Comparison of ENCODE assay signal across 30 mouse cellular contexts in the genomic region with DNA sequence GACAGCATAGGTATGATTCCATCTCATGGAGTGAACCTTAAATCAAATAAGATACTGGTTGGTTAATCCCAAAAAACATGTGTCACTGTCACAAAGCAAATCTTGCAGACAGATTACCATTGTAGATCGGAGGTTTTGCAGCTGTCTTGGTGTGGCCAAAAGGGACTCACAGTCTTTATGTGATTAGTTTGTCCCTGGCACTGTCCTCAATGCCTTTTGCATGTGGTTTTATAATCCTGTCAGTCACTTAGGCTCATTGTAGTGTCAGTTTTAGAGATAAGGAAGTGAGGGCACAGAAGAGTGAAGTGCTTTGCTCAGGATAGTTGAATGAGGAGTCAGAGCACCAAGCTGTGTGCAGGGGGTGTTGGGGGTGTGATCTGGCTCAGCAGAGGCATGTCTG. TPM values are rescaled to one million over a fixed set of nuclear protein-coding genes. Genes with fewer than 3 reads are reported as not detected.
DNase-seq lines count a peak whose midpoint lies in the region; ATAC-seq and TF ChIP-seq lines count a peak whose summit lies in the region.
"Had no signal": no experiment of that assay in that cellular context is flagged by ENCODE, and none has a peak within 500 bp of the region (broad histone marks: within the 10 kb centered on the region; RNA-seq: fewer than 3 reads in every experiment).

No protein-coding gene starts in this region.

- no peak overlapping the region for H3K27ac ChIP-seq in MEL (ENCODE audit: control insufficient read depth, low read depth, low read length)
- H3K27ac ChIP-seq in hindbrain, embryonic 14.5 days: no peak overlapping the region
- H3K27ac ChIP-seq: embryonic facial prominence, embryonic 13.5 days; embryonic facial prominence, embryonic 15.5 days; forebrain, embryonic 10.5 days; forebrain, embryonic 12.5 days had no signal

- H3K4me1 ChIP-seq in MEL (ENCODE audit: control insufficient read depth in 1 of 2, insufficient read depth in 2 of 2, low read length in 2 of 2): no peaks in the 10 kb centered on the region
- 0 out of 2 replicates have a peak, but pooled peaks cover 3% of the 10 kb centered on the region for H3K4me1 ChIP-seq in hindbrain, embryonic 14.5 days (replicated peaks; ENCODE audit: control insufficient read depth, insufficient read depth, low read length)
- H3K4me1 ChIP-seq: embryonic facial prominence, embryonic 15.5 days had no signal

- DNase-seq in 416B (ENCODE audit: low read depth): peak; percentile 49
- peak; percentile 23 for DNase-seq in MEL (ENCODE audit: low read depth, low spot score)
- no peak for DNase-seq in gastrocnemius, adult 8-10 months (ENCODE audit: low spot score in 2 of 2)
- DNase-seq in hindbrain, embryonic 14.5 days (ENCODE audit: low spot score): no peak
- DNase-seq: adrenal gland, adult 2 months; adrenal gland, postnatal 10 days; adrenal gland, postnatal 25 days; B cell, adult 2 months; cerebellum, adult 11 months; cerebellum, adult 18-20 months; cerebellum, adult 8-10 months; cerebellum, adult 9-11 months; cerebellum, postnatal 14 days; cerebellum, postnatal 36 days; embryo, embryonic 11 days had no signal

- WGBS in hindbrain, embryonic 14.5 days: 74% methylated on average over 1 of the region's 1 CpGs

- no peak overlapping the region for H3K9ac ChIP-seq in MEL (ENCODE audit: control insufficient read depth, low read depth, low read length, poor library complexity, severe bottlenecking)
- no peak overlapping the region for H3K9ac ChIP-seq in hindbrain, embryonic 14.5 days
- H3K9ac ChIP-seq: embryonic facial prominence, embryonic 13.5 days; embryonic facial prominence, embryonic 15.5 days; forebrain, embryonic 12.5 days had no signal

- H3K79me2 ChIP-seq in MEL (ENCODE audit: control insufficient read depth, insufficient read depth, low read length, poor library complexity): no peaks in the 10 kb centered on the region

- TF ChIP-seq POLR2A in MEL (IDR thresholded peaks at IDR 0.05; ENCODE audit: control insufficient read depth in 1 of 2, insufficient read depth in 1 of 2, low read depth in 1 of 2, low read length in 2 of 2, poor library complexity in 1 of 2): no peak

- no peak overlapping the region for H3K4me2 ChIP-seq in hindbrain, embryonic 14.5 days (replicated peaks)
- H3K4me2 ChIP-seq: embryonic facial prominence, embryonic 13.5 days; embryonic facial prominence, embryonic 15.5 days; forebrain, embryonic 12.5 days had no signal

- H3K4me3 ChIP-seq in MEL (ENCODE audit: control insufficient read depth in 1 of 2, insufficient read depth in 1 of 2, low read depth in 2 of 2, low read length in 2 of 2): no peak overlapping the region
- H3K4me3 ChIP-seq in hindbrain, embryonic 14.5 days (replicated peaks; ENCODE audit: low read length): no peak overlapping the region
- H3K4me3 ChIP-seq: embryonic facial prominence, embryonic 13.5 days; embryonic facial prominence, embryonic 15.5 days; erythroblast, embryonic 14.5 days; forebrain, embryonic 10.5 days; forebrain, embryonic 12.5 days had no signal

- peak; percentile 42; the same call in 1 of the 2 replicates for ATAC-seq in megakaryocyte progenitor cell, adult 5-6 weeks (replicated peaks; ENCODE audit: poor library complexity)
- no peak for ATAC-seq in hindbrain, embryonic 14.5 days (ENCODE audit: low FRiP score)
- ATAC-seq: CD4-positive, CD25-positive, alpha-beta regulatory T cell, adult 4 months; forebrain, embryonic 14.5 days; forebrain, embryonic 16.5 days had no signal

- H3K27me3 ChIP-seq in MEL (ENCODE audit: control insufficient read depth in 1 of 2, insufficient read depth in 2 of 2, low read length in 2 of 2): no peaks in the 10 kb centered on the region; a peak in 1 of 4 replicates
- no peaks in the 10 kb centered on the region for H3K27me3 ChIP-seq in hindbrain, embryonic 14.5 days (ENCODE audit: control insufficient read depth, insufficient read depth, low read length)
- H3K27me3 ChIP-seq: CH12.LX; embryonic facial prominence, embryonic 13.5 days; embryonic facial prominence, embryonic 15.5 days; forebrain, embryonic 12.5 days had no signal

- TF ChIP-seq EP300 in MEL (IDR thresholded peaks at IDR 0.05; ENCODE audit: low read depth in 1 of 2, low read length in 2 of 2): no peak

- TF ChIP-seq RAD21 in MEL (IDR thresholded peaks at IDR 0.05; ENCODE audit: low read depth, low read length): no peak

- H3K36me3 ChIP-seq in MEL (ENCODE audit: control insufficient read depth in 1 of 2, insufficient read depth in 2 of 2, low read length in 2 of 2): no peaks in the 10 kb centered on the region
- H3K36me3 ChIP-seq in hindbrain, embryonic 14.5 days (replicated peaks; ENCODE audit: control insufficient read depth, insufficient read depth): no peaks in the 10 kb centered on the region
- H3K36me3 ChIP-seq: embryonic facial prominence, embryonic 13.5 days; embryonic facial prominence, embryonic 15.5 days; forebrain, embryonic 10.5 days; forebrain, embryonic 12.5 days; G1E had no signal

- TF ChIP-seq CTCF in MEL (IDR thresholded peaks at IDR 0.05 in 2 of 3, conservative IDR thresholded peaks at IDR 0.05 in 1 of 3; ENCODE audit: control insufficient read depth in 1 of 3, insufficient read depth in 1 of 3, low read depth in 2 of 3, low read length in 3 of 3, poor library complexity in 1 of 3, severe bottlenecking in 1 of 3): no peak

- H3K9me3 ChIP-seq in MEL (replicated peaks; ENCODE audit: insufficient read depth, low read length): no peaks in the 10 kb centered on the region
- H3K9me3 ChIP-seq in hindbrain, embryonic 14.5 days (ENCODE audit: control insufficient read depth, low read length): no peaks in the 10 kb centered on the region
- H3K9me3 ChIP-seq: embryonic facial prominence, embryonic 13.5 days; embryonic facial prominence, embryonic 15.5 days; forebrain, embryonic 10.5 days; forebrain, embryonic 12.5 days; G1E had no signal

TF ChIP-seq in MEL, 35 proteins besides CTCF, POLR2A, EP300 and RAD21:
- TF ChIP-seq ETS1 (IDR thresholded peaks at IDR 0.05; ENCODE audit: low read depth, low read length) (no peak), ZNF384 (IDR thresholded peaks at IDR 0.05; ENCODE audit: low read depth, low read length) (no peak), UBTF (IDR thresholded peaks at IDR 0.05; ENCODE audit: borderline replicate concordance, insufficient read depth, low read depth, low read length) (no peak), CHD2 (IDR thresholded peaks at IDR 0.05; ENCODE audit: low read length) (no peak), USF1 (IDR thresholded peaks at IDR 0.05; ENCODE audit: low read depth, low read length) (no peak), POLR2AphosphoS5 (IDR thresholded peaks at IDR 0.05; ENCODE audit: borderline replicate concordance, low read depth, low read length) (no peak)

RNA-seq across cellular contexts. Expression of a gene that starts 18.6 kb away (rescaled TPM):
- total RNA-seq in MEL (2012; rRNA removed): not detected in 2 replicates
- polyA plus RNA-seq in MEL (2012; ENCODE audit: insufficient read depth in 1 of 2, insufficient read length in 2 of 2, low read depth in 1 of 2, low replicate concordance in 2 of 2, missing spikeins in 1 of 2): under 1 TPM in 1 of 2 experiments, not detected in 1; 0.10 TPM
- total RNA-seq in megakaryocyte progenitor cell, adult 5-6 weeks (2015): 1.8 and 2.2 TPM in 2 replicates
- total RNA-seq in megakaryocyte progenitor cell, adult 5-6 weeks (2017): 0.92 and 1.9 TPM in 2 replicates
- 1 to 10 TPM in 3 of 4 experiments, under 1 TPM in 1; 0.70 to 1.4 (median 1.2) TPM for total RNA-seq in gastrocnemius, adult 8-10 months (2022)
- 8.2 and 8.3 TPM in 2 replicates for polyA plus RNA-seq in hindbrain, embryonic 14.5 days (2014; fragmentation: Nextera tagmentation; extraction: Ambion mirVana)
- polyA plus RNA-seq: erythroblast, embryonic 14.5 days; G1E had no signal

RNA-seq across cellular contexts. Expression of a gene that starts 37.6 kb away (rescaled TPM):
- not detected in 2 replicates for total RNA-seq in MEL (2012; rRNA removed)
- not detected for polyA plus RNA-seq in MEL (2012; ENCODE audit: insufficient read depth in 1 of 2, insufficient read length in 2 of 2, low read depth in 1 of 2, low replicate concordance in 2 of 2, missing spikeins in 1 of 2)
- total RNA-seq in megakaryocyte progenitor cell, adult 5-6 weeks (2015): not detected in 2 replicates
- not detected in 2 replicates for total RNA-seq in megakaryocyte progenitor cell, adult 5-6 weeks (2017)
- not detected for total RNA-seq in gastrocnemius, adult 8-10 months (2022)
- polyA plus RNA-seq in hindbrain, embryonic 14.5 days (2014; fragmentation: Nextera tagmentation; extraction: Ambion mirVana): not detected in 2 replicates
- total RNA-seq: adrenal gland, adult 2 months; adrenal gland, postnatal 10 days; adrenal gland, postnatal 25 days; adrenal gland, postnatal 4 days; CH12.LX had no signal
- polyA plus RNA-seq: CD4-positive, CD25-positive, alpha-beta regulatory T cell, adult 4 months; cortical plate, adult 2 months; embryonic facial prominence, embryonic 11.5 days; embryonic facial prominence, embryonic 13.5 days; embryonic facial prominence, embryonic 15.5 days; erythroblast, embryonic 14.5 days; forebrain, embryonic 10.5 days; forebrain, embryonic 14.5 days; forebrain, embryonic 16.5 days; frontal cortex, adult 2 months; G1E had no signal

RNA-seq across cellular contexts. Expression of a gene that starts 53.1 kb away (rescaled TPM):
- 21.7 and 23.2 TPM in 2 replicates for total RNA-seq in MEL (2012; rRNA removed)
- 10 to 100 TPM in 1 of 2 experiments, not detected in 1; 27.9 TPM for polyA plus RNA-seq in MEL (2012; ENCODE audit: insufficient read depth in 1 of 2, insufficient read length in 2 of 2, low read depth in 1 of 2, low replicate concordance in 2 of 2, missing spikeins in 1 of 2)
- 37.9 and 44.6 TPM in 2 replicates for total RNA-seq in megakaryocyte progenitor cell, adult 5-6 weeks (2015)
- 43.3 and 45.3 TPM in 2 replicates for total RNA-seq in megakaryocyte progenitor cell, adult 5-6 weeks (2017)
- total RNA-seq in gastrocnemius, adult 8-10 months (2022): 10 to 100 TPM; 28.2 to 32.1 (median 29.8) TPM
- polyA plus RNA-seq in hindbrain, embryonic 14.5 days (2014; fragmentation: Nextera tagmentation; extraction: Ambion mirVana): 40.7 and 41.8 TPM in 2 replicates

Comparison
In these comparisons a context has a peak if more than half of its experiments do, and no peak if none do; other contexts are left out.
1. DNase-seq: peak in 416B (single experiment) and MEL (single experiment); none in gastrocnemius, adult 8-10 months (0 of 2) and hindbrain, embryonic 14.5 days (single experiment).